Mouse (Mus musculus): Measurements from ENCODE around the gene St3gal3.

St3gal3 gene

DNA sequence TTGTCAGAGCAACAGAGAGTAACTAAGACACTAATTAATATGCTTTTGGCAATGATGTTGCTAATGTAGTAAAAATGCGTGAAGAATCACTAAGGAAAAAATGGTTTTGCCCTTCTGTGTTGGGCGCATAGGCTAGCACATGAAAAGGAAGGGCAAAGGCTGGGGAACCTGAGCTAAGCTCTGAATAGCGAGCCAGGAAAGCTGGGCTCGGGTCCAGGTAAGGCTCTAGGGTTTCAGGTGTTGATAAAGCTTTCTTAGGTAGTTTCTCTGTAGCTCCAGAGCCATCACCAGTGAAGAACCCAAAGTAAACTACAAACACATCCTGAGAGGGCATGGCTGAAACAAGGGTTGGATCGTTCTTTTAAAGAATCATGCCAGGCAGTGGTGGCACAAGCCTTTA, 6.8 kb upstream of the St3gal3 start:
- DNase-seq (ENCODE audit: low read depth, low spot score): no peak

DNA sequence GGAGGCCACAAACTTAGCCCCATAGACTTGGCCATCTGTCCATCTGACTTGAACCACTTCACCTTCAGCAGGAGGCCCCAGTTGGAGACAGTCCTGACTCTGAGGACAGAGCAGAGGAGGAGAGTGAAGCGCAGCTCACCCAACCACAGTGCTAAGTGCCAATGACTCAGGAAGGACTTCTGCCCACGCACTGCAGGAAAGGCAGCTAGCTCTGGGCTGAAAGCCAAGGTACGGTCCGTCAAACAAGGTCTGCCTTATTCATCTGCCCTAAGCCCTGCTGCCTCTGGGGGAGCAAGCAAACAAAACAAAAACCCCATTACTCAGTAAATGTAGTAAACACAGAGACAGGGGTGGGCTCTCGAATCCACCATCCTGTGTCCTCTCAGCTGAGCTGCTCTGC, 4.2 kb upstream of the St3gal3 start:
- DNase-seq (ENCODE audit: low read depth, low spot score): no peak

DNA sequence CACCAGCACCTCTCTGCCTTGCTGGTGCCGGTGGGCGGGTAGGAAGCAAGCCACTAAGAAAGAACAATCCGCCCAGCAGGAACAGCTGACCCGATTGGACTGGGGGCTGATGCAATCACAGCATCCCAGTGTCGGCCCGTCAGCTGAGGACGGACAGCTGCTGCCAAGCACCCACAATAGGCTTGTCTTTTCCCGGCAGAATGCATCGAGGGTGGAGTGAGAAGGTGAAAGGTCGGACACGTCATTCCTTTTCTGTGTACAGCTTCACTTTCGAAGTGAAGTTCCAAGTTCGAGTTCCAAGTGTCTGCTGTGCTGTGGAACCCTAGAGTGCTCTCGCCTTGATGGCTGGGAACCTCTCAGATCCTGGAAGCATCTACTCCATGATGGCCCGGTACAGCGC, 3.1 kb upstream of the St3gal3 start:
- DNase-seq (ENCODE audit: low read depth, low spot score): no peak

DNA sequence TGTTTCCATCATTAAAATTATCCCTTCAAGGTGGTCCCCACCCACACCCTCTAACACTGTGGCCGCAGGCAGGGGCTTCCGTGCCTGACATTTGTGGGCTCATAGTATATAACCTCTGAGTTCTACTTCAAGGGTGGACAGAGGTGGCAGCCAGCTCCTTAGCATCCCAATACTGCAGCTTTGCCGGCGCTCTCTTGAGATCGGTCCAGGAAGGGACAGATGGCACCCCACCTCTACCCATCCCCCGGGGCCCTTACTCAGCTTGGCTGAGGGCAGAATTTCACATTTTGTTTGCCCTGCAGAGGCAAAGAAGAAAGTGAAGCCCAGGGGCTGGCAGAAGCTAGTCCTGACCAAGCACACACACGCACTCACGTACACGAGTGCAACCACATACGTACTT, 2.6 kb upstream of the St3gal3 start:
- no peak for DNase-seq (ENCODE audit: low read depth, low spot score)

DNA sequence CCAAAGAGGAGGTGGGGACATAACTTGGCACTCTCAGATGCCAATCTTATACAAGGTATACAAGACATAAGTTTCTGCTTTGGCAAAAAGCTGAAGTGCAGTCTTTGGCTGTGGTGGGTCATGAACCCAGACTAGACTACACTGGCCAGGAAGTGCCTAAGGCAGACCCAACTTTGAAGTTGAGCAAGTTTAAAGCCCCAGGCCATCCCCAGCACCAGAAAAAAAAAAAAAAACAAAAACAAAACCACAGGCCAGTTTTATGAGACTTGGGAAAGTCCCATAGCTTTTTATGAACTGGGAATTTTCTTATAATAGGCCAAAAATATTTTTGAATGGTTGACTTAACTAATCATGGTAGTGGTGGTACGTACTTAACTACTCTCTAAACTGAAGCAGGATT, 700 bp upstream of the St3gal3 start:
- DNase-seq (ENCODE audit: low read depth, low spot score): no peak

DNA sequence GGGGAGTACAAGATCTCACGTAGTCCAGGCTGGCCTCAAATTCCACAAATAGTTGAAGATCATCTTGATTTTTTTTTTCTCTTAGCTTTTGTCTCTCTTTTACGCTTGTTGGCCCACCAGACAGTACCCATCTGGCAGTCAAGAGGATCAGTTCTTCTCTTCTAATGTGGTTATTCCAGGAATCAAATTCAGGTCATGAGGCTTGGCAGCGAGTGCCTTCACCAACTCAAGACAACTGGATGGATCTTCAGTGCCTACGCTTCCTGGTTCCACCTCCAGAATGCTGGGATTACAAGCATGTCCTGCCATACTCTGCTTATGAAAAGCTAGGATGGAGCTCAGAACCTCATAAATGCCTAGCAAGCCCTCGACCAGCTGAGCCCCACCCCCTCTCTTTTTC, 3.4 kb downstream of the St3gal3 start:
- DNase-seq (ENCODE audit: low read depth, low spot score): no peak

DNA sequence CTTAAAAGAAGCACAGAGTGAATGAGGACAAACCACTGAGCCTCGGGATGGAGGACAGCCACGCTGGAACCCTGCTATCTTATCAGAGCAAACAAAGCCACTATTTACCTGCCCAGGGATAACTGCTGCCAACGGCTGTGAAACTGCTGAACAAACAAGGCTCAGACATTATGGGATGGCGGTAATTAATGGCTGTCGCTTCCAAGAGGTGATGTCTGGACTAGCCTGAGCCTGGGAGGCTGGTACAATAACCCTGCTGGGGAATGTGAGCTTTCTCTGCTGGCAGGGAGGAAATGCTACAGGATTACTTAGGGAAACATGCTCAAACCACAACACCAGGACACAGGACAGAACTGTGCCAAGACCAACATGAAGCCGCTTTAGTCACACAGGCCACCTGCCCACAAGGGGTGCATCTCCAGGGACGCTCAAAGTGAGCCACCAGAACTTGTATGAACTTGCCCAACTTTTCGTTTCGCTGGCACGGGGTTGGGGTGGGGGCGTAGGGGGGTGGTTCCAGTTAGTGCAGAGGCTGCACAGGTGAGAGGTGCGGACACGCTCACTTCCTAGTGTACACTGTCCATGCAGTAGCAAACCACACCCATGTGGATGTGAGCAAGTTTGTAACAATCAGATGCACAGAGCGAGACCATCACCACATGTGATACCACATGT, 11.5 kb downstream of the St3gal3 start:
- DNase-seq (ENCODE audit: low read depth, low spot score): no peak

DNA sequence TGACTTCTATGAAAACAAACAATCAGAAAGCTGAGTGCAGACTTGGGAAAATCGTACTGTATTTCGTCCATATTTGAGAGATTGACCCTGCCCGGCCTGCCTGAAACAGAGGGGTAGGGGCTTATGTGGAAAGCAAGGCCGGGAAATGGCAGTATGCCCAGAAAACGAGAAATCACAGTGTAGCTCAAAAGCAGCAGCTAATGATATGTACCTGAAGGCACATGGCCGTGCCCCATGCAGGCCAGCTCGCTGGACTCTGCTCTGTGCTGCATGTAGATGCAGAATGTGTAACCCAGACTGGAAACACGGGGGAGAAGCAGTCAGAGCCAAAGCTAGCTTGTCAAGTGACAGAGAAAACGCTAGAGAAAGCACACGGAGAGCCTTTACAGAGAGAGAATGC, 12.6 kb downstream of the St3gal3 start:
- DNase-seq (ENCODE audit: low read depth, low spot score): no peak

DNA sequence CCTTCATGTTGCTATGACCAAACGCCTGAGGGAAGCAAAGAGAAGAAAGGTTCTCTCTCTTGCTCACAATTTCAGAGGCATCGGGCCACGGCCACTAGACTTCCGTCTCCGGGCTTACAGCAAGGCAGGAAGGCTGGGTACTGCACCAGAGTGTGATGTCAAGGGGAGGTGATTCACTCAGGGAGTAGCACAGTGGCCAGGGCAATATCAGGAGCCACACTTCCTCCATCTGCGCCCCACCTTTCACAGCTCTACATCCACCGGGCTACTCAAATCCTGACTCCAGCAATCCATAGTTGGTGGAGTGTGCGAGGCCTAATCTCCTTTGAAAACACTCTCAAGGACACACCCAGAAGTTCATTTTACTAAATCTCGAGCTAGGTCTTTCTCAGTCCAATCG, 17.1 kb downstream of the St3gal3 start:
- no peak for DNase-seq (ENCODE audit: low read depth, low spot score)

DNA sequence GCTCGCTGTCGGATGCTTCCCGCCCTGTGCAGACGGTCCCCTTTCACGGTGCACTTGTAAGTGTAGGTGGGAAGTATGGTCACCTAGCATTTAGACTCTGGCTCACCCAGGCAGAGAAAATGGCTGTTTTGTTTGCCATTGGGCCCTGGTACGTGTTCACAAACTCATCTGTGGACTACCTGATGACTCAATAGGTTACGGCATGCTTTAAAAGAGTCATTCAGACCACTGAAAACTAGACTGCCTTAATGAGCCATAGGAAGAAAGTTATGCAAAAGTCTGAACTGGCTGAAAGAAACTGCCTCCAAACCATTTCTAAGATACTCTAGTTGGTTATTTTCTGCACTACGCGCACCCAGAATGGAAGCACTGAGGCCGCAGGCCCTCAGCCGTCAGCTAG, 18.6 kb downstream of the St3gal3 start:
- DNase-seq (ENCODE audit: low read depth, low spot score): no peak

DNA sequence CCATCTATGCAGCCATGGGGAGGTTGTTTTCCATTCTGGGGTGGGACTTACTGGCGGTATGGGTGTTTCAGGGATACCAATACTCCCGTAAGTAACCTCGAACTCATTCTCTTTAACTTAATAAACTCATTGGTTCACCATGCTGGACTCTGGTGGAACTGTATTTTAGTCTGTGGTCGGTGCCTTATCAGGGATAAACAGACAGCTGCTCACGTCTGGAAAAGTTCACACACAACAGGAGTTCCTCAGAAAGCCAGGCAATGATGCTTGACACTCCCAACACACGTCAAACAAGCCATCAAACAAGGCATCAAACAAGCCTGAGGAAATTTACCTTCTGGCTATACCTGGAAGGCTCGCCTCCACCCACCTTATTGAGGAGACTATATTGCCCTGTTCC, 19.6 kb downstream of the St3gal3 start:
- DNase-seq (ENCODE audit: low read depth, low spot score): no peak

DNA sequence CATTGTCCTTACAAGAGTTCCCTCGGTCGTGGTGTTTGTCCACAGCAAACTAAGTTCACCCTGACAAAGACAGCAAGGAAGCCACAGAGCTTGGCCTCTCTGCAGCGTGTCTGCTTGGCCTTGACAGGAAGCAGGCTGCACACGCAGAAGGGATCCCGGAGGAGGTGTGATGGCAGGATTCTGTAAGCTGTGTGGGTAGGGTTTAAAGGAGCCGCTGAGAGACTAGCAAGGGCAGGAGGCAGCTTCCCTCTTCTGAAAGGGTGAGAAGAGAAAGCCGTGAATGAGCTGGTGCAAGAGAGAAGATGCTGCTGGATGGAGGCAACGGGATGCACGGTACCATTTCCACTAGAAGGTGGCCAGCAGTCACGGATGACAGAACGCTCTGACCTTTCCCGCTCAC, 22.1 kb downstream of the St3gal3 start:
- no peak for DNase-seq (ENCODE audit: low read depth, low spot score)

DNA sequence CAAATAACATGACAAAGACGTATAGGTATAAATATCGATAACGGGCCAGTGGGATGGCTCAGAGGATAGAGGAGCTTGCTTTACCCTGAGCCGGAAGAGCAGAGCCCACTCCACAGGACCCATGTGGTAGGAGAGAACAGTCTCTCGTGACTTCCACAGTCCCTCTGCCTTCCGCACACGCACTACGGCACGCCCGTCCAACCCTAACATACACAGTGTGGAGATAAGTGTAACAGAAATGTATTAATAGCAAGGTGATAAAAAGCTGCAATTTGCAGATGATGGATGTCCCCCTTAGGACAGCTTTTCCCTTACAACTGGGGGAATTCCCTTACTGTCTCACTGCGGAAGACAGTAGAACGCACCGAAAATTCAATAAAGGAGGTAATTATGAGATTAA, 25.1 kb downstream of the St3gal3 start:
- DNase-seq (ENCODE audit: low read depth, low spot score): no peak

DNA sequence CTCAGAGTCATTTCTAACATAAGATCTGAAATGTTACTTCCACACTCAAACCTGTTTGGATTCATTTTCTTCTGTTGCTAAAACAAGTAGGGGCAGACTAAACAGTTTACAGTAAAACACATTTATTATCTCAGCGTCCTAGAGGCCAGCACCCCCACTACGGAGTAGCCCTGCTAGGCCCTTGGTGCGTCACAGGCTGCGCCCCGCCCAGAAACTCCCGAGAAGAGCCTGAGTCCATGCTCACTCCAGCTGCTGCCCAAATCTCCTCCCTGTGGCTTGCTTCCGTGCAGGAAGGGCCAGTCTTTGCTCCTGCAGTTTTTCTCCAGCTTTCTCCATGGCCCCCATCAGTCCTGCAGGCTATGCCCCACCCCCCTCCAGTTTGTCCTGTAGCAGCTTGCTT, 25.9 kb downstream of the St3gal3 start:
- DNase-seq (ENCODE audit: low read depth, low spot score): no peak

DNA sequence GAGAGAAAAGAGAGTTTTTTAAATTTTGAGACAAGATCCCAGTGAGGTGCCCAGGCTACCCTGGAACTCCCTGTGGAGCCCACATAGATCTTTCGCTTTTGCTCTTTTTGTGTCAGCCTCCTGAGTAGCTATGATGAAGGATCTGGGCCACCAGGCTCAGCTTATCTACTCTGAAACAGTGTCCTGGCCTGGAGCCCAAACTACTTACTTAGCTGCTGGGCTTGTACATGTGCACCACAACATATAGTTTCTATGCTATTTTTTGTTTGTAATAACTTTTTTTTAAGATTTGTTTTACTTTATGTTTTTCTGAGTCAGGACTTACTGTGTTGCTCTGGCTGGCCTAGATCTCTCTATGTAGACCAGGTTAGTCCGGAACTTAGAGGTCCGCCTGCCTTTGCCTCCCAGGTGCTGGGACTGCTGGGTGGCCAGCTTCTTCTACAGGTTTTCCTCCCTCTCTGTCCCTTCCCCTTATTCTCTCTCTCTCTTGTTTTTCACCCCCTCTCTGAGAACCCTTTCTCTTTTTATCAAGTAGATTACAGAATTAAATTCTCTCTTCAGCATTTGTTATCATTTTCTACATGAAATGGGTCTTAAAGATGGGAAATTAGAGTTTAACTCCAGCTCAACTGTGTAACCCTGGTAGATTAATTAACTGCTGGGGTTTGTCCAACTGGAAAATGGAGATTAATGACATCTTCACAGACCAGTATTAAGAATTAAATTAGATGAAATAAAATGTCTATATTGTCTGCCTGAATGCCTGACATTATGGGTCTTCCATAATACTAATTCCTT, 29.3 kb downstream of the St3gal3 start:
- DNase-seq (ENCODE audit: low read depth, low spot score): no peak

DNA sequence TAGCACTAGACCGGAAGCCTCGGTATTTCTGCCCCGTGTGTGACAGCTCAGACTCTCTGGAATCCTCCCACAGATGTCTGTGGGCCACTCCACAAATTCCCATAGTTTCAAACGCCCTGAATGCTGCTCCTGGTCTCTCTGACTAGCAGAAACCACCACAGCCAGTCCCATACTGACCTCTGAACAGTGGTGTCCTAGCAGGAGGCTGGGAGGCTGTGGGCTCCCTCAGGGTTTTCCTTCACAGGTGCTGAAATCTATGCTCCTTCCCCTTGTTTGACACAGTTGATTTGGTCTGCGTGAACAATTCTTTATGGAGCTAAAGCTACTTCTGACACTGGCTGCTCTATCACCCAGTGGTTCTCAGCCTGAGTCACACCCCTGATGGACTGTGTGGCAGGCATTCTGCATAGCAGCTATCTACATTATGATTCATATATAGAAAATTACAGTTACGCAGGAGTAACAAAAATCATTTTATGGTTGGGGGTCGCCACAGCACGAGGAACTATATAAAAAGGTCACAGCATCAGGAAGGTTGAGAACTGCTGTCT, 31.4 kb downstream of the St3gal3 start:
- DNase-seq (ENCODE audit: low read depth, low spot score): no peak

DNA sequence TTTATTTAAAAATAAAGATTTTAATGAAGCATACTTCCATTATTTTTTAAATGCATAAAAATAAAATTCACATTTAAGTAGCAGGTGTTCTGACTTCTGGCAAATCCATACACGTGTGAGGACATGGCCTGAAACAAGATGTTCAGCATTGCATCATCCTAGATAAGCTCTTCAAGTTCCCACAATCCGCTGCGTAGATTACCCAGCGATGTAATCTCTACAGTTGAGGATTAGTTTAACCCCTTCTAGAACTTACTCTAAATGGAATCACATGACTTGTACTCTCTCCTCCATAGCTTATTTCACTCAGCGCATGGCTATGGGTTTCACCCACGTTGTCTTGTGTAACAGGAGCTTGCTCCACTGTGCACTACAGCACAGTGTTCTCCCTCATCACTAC, 33.2 kb downstream of the St3gal3 start:
- no peak for DNase-seq (ENCODE audit: low read depth, low spot score)

DNA sequence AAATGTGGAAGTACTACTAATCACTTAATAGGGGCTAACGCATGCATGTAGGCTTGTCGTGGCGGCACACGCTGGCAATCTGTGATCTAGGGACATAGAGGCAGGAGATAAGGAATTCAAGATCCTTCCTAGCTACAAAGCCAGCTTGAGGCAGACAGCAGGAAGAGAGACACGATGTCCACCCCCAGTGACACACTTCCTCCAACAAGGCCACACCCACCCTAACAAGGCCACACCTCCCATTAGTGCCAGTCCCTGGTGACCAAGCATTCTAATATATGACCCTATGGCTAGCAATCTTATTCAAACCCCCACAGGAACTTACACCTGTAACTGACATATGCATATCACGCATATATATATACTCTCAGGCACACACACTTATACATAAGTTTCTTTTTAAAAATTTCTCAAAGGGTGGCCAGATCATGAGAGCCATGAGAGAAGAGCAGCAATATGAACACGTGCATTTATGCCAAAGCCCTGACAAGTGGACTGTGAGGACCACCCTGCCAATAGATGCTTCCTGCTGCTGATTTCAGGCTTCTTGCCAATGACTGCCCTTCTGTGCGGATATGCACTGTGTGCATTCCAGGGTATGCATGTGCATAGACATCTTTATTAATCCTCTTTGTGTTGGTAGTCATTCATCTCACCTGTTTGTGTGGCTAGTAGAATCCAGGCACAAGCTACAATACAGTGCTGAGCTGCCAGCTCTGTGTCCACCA, 34.9 kb downstream of the St3gal3 start:
- no peak for DNase-seq (ENCODE audit: low read depth, low spot score)

DNA sequence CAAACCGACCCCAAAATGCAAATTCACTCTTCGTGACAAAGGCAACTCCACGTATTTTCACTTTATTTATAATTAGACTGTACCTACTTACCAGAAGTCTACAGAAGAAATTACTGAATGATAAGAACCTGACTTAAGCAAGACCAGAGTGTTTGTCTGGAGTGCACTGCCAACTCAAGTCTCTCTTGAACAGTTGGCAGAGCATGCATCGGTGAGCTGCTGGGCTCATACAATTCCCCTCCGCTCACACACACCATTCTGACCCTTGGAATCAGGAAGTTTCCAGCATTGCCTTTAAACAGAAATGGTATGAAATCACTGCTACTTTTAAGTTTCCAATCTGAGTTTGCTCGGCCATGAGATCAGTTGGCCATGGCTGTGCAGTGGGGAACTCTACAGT, 36.1 kb downstream of the St3gal3 start:
- no peak for DNase-seq (ENCODE audit: low read depth, low spot score)

DNA sequence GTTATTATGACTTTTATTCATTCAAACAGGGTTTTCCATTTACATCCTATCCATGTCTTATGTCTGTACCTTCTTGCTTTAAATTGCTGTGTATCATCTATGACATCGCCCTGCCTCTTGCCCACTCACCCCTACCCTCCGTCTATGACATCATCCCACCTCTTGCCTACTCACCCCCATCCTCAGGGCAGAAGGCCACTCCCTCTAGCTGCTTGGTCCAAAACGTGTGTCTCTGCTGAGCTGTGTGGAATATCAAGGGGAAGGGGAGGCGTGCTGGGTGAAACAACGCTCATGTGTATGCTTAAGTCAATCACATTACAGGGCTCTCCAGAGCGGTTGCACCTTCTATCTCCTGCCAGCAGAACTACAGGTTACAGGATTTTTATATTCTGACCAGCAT, 38.6 kb downstream of the St3gal3 start:
- no peak for DNase-seq (ENCODE audit: low read depth, low spot score)

DNA sequence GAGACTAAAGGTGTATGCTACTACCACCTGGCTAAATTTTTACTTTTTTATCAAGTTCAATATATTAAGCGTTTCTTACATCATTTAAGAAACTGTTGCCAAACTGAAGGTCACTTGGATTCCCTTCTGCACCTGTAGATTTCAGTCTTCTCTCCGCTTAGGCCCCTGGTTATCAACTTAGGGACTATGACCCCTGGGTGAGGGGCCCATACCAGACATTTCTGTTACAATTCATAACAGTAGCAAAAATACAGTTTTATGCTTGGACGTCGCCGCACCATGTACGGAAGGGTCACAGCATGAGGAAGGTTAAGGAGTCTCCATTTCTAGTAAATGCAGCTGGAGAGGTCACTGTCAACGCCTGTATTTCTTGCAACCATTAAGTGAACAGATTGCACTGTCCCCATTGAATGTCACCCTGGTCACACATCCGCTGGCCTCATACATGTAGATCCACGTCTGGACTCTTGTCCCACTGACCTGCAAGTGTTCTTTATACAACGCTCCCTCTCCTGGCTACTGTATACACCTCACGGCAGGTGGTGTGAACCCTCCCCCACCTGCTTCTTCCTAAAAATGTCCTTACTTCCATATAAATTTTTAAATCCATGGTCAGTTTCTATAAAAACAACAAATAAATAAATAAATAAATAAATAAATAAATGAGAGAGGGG, 41.8 kb downstream of the St3gal3 start:
- DNase-seq (ENCODE audit: low read depth, low spot score): no peak

DNA sequence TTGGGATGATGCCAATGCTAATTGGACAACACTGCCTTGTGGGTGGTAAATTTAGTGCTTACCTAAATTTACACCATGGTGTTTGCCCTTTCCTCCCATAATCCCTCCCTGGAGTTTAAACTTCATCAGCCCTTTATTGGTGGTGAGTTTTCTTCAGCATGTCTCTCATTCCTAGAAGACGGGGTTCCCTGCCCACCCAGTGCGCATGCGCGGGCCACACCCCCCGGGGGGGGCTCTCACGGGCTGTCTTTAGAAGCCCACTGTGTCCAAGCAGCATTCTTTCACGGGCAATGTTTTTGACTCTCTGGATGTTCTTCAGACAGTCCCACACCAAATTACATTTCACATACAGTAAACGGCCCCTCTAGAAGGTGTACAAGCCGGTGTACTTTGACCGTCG, 44.3 kb downstream of the St3gal3 start:
- no peak for DNase-seq (ENCODE audit: low read depth, low spot score)

Measured in ES-CJ7 (cell line).